In the genomic region with DNA sequence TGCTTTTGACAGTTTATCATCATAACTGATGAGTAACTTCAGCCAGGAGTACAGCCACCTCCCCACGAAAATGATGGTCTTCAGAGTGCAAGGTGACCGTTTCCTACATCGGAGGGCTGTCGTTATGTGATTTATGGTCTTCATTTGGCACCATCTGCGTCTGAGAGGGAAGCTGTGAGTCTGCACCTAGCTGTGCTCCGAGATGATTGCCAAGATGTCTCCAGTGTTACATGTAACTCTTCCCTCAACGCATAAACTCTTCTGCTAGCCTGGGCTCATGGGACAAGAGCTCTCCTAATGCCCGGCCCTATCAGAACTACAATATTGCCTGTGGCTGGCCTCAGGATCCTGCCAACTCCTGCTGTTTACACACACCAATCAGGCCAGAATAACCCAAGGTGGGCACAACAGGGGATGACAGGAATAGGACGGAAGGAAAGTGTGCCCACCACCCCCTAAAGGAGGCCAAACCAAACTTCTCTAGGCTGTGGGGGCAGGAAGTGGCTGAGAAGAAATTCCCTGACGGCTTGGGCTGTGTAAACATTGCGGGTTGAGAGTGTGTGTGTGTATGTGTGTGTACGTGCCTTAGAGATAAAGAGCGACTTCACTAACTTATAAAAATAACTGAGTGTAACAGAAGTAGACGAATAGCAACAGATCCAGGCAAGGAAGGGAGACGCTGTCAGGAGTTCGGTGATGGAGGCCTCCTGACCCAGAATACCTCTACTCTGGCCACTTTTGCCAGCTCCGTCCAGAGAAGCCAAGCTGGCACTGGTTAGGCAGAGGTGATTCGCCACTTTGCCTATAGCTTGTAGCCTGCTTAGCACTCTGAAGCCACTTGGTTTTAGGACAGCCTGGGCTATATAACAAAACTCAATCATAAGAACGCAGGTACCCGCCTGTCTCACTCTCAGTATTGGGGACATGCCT, we compare ENCODE assay signal across 13 mouse cellular contexts. TPM values are rescaled to one million over a fixed set of nuclear protein-coding genes. Genes with fewer than 3 reads are reported as not detected.
A peak's percentile ranks its signal among the peaks of the same experiment; 100 is the strongest.
DNase-seq lines count a peak whose midpoint lies in the region; ATAC-seq and TF ChIP-seq lines count a peak whose summit lies in the region.
"Had no signal": no experiment of that assay in that cellular context is flagged by ENCODE, and none has a peak within 500 bp of the region (broad histone marks: within the 10 kb centered on the region; RNA-seq: fewer than 3 reads in every experiment).

No protein-coding gene starts in this region.

- H3K36me3 ChIP-seq in heart, postnatal 0 days (replicated peaks; ENCODE audit: control insufficient read depth, insufficient read depth, low read length) = no peaks in the 10 kb centered on the region
- H3K36me3 ChIP-seq in midbrain, embryonic 13.5 days = no peaks in the 10 kb centered on the region
- no peaks in the 10 kb centered on the region for H3K36me3 ChIP-seq in midbrain, embryonic 10.5 days
- no peaks in the 10 kb centered on the region for H3K36me3 ChIP-seq in stomach, postnatal 0 days (ENCODE audit: control insufficient read depth, insufficient read depth, low read length)
- H3K36me3 ChIP-seq: midbrain, embryonic 12.5 days had no signal

- no peaks in the 10 kb centered on the region for H3K9me3 ChIP-seq in heart, postnatal 0 days (replicated peaks; ENCODE audit: control insufficient read depth, low read length)
- H3K9me3 ChIP-seq in midbrain, embryonic 13.5 days = no peaks in the 10 kb centered on the region
- H3K9me3 ChIP-seq in midbrain, embryonic 10.5 days (replicated peaks) = no peaks in the 10 kb centered on the region
- no peaks in the 10 kb centered on the region for H3K9me3 ChIP-seq in stomach, postnatal 0 days (ENCODE audit: control insufficient read depth, low read length)
- H3K9me3 ChIP-seq: midbrain, embryonic 12.5 days had no signal

- DNase-seq in cerebellum, postnatal 10 days = peak; percentile 39 to 40
- DNase-seq in cerebellum, adult 11-12 months = no peak
- DNase-seq in heart, postnatal 0 days (ENCODE audit: low spot score) = peak; percentile 21
- DNase-seq in heart, adult 11 months = no peak
- DNase-seq in midbrain, embryonic 10.5 days (ENCODE audit: low spot score) = no peak
- peak; percentile 24 for DNase-seq in stomach, postnatal 0 days (ENCODE audit: low spot score)
- no peak for DNase-seq in thymus, postnatal 0 days (ENCODE audit: low spot score)
- DNase-seq: gastrocnemius, postnatal 10 days; left cerebral cortex, postnatal 4 days; thymus, postnatal 36 days had no signal

- H3K4me1 ChIP-seq in heart, postnatal 0 days (ENCODE audit: control insufficient read depth, insufficient read depth) = peaks cover 74% of the 10 kb centered on the region
- peaks cover 13% of the 10 kb centered on the region for H3K4me1 ChIP-seq in midbrain, embryonic 13.5 days (replicated peaks)
- peaks cover 15% of the 10 kb centered on the region for H3K4me1 ChIP-seq in midbrain, embryonic 10.5 days
- no peaks in the 10 kb centered on the region; the same call in 1 of the 2 replicates for H3K4me1 ChIP-seq in stomach, postnatal 0 days (replicated peaks; ENCODE audit: control insufficient read depth, insufficient read depth)

- no peak for TF ChIP-seq CTCF in heart, postnatal 0 days (IDR thresholded peaks at IDR 0.05; ENCODE audit: low read depth)
- TF ChIP-seq CTCF in stomach, postnatal 0 days (IDR thresholded peaks at IDR 0.05; ENCODE audit: low read depth) = no peak

- 38% methylated on average over 20 of the region's 20 CpGs for WGBS in heart, postnatal 0 days
- 89% methylated on average over 20 of the region's 20 CpGs for WGBS in midbrain, embryonic 13.5 days
- WGBS in midbrain, embryonic 10.5 days = 88% methylated on average over 20 of the region's 20 CpGs
- 41% methylated on average over 20 of the region's 20 CpGs for WGBS in stomach, postnatal 0 days

- H3K9ac ChIP-seq in heart, postnatal 0 days (replicated peaks; ENCODE audit: low read depth, low read length) = no peak overlapping the region
- H3K9ac ChIP-seq in midbrain, embryonic 13.5 days (replicated peaks) = no peak overlapping the region
- H3K9ac ChIP-seq in stomach, postnatal 0 days (ENCODE audit: low read length) = no peak overlapping the region
- H3K9ac ChIP-seq: midbrain, embryonic 12.5 days had no signal

- H3K4me3 ChIP-seq in heart, postnatal 0 days (ENCODE audit: low read depth, low read length) = no peak overlapping the region
- H3K4me3 ChIP-seq in midbrain, embryonic 13.5 days (replicated peaks) = no peak overlapping the region
- no peak overlapping the region for H3K4me3 ChIP-seq in midbrain, embryonic 10.5 days
- H3K4me3 ChIP-seq in stomach, postnatal 0 days (ENCODE audit: low read depth, low read length) = no peak overlapping the region
- H3K4me3 ChIP-seq: midbrain, embryonic 12.5 days had no signal

- H3K4me2 ChIP-seq in heart, postnatal 0 days (ENCODE audit: low read depth, low read length) = no peak overlapping the region; the same call in 1 of the 2 replicates
- H3K4me2 ChIP-seq in midbrain, embryonic 13.5 days (replicated peaks) = no peak overlapping the region
- no peak overlapping the region for H3K4me2 ChIP-seq in stomach, postnatal 0 days (replicated peaks; ENCODE audit: low read depth)
- H3K4me2 ChIP-seq: midbrain, embryonic 12.5 days had no signal

- TF ChIP-seq EP300 in heart, postnatal 0 days (IDR thresholded peaks at IDR 0.05; ENCODE audit: low read depth) = no peak
- no peak for TF ChIP-seq EP300 in stomach, postnatal 0 days (optimal IDR thresholded peaks at IDR 0.05)

- peak overlapping the region; percentile 69 for H3K27ac ChIP-seq in heart, postnatal 0 days (ENCODE audit: low read depth)
- no peak overlapping the region for H3K27ac ChIP-seq in midbrain, embryonic 13.5 days
- H3K27ac ChIP-seq in midbrain, embryonic 10.5 days (replicated peaks) = no peak overlapping the region
- no peak overlapping the region for H3K27ac ChIP-seq in stomach, postnatal 0 days (replicated peaks)
- H3K27ac ChIP-seq: midbrain, embryonic 12.5 days had no signal

- no peak for ATAC-seq in heart, postnatal 0 days (ENCODE audit: insufficient read depth, low read depth)
- 0 out of 2 replicates have a peak, but pooled peaks have one; percentile 5 for ATAC-seq in midbrain, embryonic 13.5 days
- peak; percentile 68 for ATAC-seq in stomach, postnatal 0 days (ENCODE audit: low FRiP score, low TSS enrichment)
- ATAC-seq: activated CD4-positive, CD25-positive, alpha-beta regulatory T cell, adult 4 months had no signal

- no peaks in the 10 kb centered on the region for H3K27me3 ChIP-seq in heart, postnatal 0 days (ENCODE audit: control insufficient read depth, insufficient read depth, low read length)
- no peaks in the 10 kb centered on the region for H3K27me3 ChIP-seq in midbrain, embryonic 13.5 days
- no peaks in the 10 kb centered on the region for H3K27me3 ChIP-seq in midbrain, embryonic 10.5 days (ENCODE audit: low read depth, poor library complexity, severe bottlenecking)
- no peaks in the 10 kb centered on the region for H3K27me3 ChIP-seq in stomach, postnatal 0 days (ENCODE audit: control insufficient read depth, insufficient read depth, low read length)
- H3K27me3 ChIP-seq: midbrain, embryonic 12.5 days had no signal

RNA-seq across cellular contexts. Expression of gene Ank, which starts 37.6 kb away (rescaled TPM):
- 30.6 and 33.7 TPM in 2 replicates for total RNA-seq in heart, postnatal 0 days (2014; rRNA removed; ENCODE audit: low replicate concordance)
- 18.8 and 21.2 TPM in 2 replicates for polyA plus RNA-seq in heart, postnatal 0 days (2015; fragmentation: Nextera tagmentation; extraction: Ambion mirVana)
- polyA plus RNA-seq in midbrain, embryonic 13.5 days (2015; fragmentation: Nextera tagmentation; extraction: Ambion mirVana) = 9.9 and 11.5 TPM in 2 replicates
- 6.3 and 6.4 TPM in 2 replicates for polyA plus RNA-seq in midbrain, embryonic 10.5 days (2016; fragmentation: Nextera tagmentation; extraction: Ambion mirVana)
- polyA plus RNA-seq in stomach, postnatal 0 days (2015; fragmentation: Nextera tagmentation; extraction: Ambion mirVana) = 16.2 and 20.3 TPM in 2 replicates
- 3.1 and 3.6 TPM in 2 replicates for polyA plus RNA-seq in thymus, postnatal 0 days (2015; fragmentation: Nextera tagmentation; extraction: Ambion mirVana)

Comparison
In these comparisons a context has a peak if more than half of its experiments do, and no peak if none do; other contexts are left out.
1. DNase-seq: peak in cerebellum, postnatal 10 days (2 of 2), heart, postnatal 0 days (single experiment) and stomach, postnatal 0 days (single experiment); none in cerebellum, adult 11-12 months (single experiment), heart, adult 11 months (single experiment), midbrain, embryonic 10.5 days (single experiment) and thymus, postnatal 0 days (single experiment).